Mouse (Mus musculus) left cerebral cortex, postnatal 36 days (tissue): ENCODE results near the gene Irx1. TPM values are rescaled to one million over a fixed set of nuclear protein-coding genes. Genes with fewer than 3 reads are reported as not detected.
A peak's percentile ranks its signal among the peaks of the same experiment; 100 is the strongest.

ENCODE experiments used
- DNase-seq, 2 experiments: peaks; one replicate each; pipeline ENCODE4 v3.0.0; 2021 to 2022; ENCODE audit warnings: low spot score in 2 of 2, mixed read lengths in 1 of 2
- intact Hi-C: fragments of 180-260 bp; cut with DNase I; formaldehyde crosslinking; loops from one replicate; pipeline ENCODE4 v1.15.1; 2025
- total RNA-seq, 2 experiments: library from RNA; stranded (reverse); gene quantifications; 2 replicates each; pipeline ENCODE4 v1.2.3; 2021

The Irx1 gene
- total RNA-seq, 2 experiments from 2014 or later = 0.52 to 0.95 TPM

DNA sequence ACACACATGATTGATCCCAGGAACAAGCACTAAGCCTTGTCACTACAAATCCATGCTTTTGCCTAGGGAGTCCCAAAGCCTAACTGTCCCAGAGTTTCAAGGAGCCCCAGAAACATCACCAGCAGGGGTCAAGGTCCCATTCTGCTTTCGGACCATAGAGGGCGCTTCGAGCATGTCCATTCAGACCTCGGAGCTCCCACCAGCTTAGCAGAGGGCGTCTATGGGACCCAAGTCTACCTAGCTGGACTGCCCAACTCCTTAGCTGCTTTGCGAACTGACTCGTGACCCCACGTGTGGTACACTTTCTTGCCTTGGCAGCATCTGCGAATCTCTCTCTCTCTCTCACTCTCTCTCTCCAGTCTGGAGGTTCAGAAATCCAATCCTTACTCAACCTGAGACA lies 7.0 kb downstream of the Irx1 start:
- intact Hi-C loops = loop anchor here (10.0 kb wide), 1 partner anchor 852 kb away; no protein-coding TSS in a partner anchor
- DNase-seq = peak in 1 of 2 experiments; percentile 9

DNA sequence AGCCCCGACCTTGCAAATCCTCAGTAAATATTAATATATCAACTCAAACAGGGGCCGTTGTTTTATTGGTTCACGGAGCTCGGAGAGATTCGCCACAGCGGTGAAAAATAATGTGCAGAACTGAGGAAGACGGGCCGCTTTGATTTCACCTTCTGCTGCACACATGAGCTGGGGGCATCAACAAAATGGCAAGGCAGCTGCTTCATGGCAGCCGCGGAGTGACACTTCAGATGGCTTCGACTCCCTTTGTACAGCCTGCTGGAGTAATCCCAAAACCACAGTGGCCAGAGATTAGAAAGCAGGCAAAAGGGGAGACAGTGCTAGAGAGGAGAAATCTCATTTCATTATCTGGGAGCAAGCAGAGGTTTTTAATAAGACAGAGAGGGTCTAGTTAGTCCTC lies 11.6 kb downstream of the Irx1 start:
- DNase-seq = no peak
- intact Hi-C loops = loop anchor here (10.0 kb wide), 1 partner anchor 847 kb away; no protein-coding TSS in a partner anchor

DNA sequence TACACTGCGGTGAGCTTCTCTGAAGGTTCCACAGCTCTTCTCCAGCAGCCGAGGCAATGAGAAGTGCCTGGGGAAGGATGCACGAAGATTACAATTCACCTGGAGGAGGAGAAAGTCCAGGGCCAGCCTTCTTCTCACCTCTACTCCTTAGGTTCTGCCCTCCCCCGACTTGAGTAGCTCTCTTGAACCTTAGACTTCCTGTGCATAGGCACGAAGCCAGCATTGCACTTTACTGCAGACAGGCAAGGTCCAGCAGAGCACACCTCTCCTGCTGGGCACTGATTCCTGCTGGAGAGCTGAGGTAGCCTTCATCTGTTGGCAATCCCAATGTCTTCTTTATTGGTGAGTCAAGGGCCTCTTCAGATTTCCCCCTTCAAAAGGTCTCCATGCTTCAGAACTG lies 13.7 kb downstream of the Irx1 start:
- DNase-seq = no peak
- intact Hi-C loops = loop anchor here (10.0 kb wide), 1 partner anchor 845 kb away; no protein-coding TSS in a partner anchor

GRCm38 (mm10) chr13:71910361-71910760 lies 53.2 kb downstream of the Irx1 start:
- no peak for DNase-seq
- intact Hi-C loops = no loop called here
